Mouse (Mus musculus) spleen, adult 12 weeks (tissue): ENCODE data around the gene Macrod1.

Experiments used
- DNase-seq: peaks from one replicate; pipeline ENCODE4 v3.0.0; 2022; ENCODE audit warnings: low spot score

Gene Macrod1

GRCm38 (mm10) chr19:7171447-7171846, 114.8 kb downstream of the Macrod1 start:
- no peak for DNase-seq

- DNase-seq: no peak
Measured at GRCm38 (mm10) chr19:7172051-7172866, 115.6 kb downstream of the Macrod1 start.

- DNase-seq: no peak
Measured at GRCm38 (mm10) chr19:7176041-7176696, 119.6 kb downstream of the Macrod1 start.

GRCm38 (mm10) chr19:7177804-7178511, 121.3 kb downstream of the Macrod1 start:
- no peak for DNase-seq

DNA sequence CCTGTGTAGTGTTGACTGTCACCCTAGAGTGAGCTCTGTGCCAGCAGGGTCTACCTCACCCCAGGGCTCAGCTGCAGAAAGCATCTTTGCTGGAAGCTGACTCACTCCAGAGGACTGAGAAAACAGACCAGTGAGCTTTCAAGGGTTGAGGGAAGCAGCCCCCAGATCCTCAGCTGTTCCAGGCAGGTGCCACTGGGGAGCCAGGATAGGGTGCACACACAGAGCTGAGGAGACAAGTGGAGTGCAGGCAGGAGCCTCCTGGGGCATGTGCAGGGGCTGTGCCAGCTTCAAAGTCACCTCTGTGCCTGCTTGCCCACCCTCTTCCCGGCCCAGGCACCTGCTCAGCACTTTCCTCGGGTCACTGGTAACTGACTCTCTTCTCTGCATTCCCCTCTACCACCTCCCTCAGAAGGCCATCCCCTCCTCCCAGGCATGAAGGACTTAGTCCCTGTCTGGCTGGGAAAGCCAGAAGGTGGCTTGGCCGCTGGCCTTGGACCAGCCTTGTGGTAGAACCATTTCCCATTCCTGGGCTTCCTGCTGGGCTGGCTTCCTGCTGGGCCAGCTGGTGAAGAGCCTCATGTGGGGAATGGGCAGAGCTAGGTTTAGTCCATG, 122.3 kb downstream of the Macrod1 start:
- no peak for DNase-seq

- DNase-seq: no peak
Measured at GRCm38 (mm10) chr19:7180756-7181405, 124.3 kb downstream of the Macrod1 start.

- DNase-seq: no peak
Measured at GRCm38 (mm10) chr19:7181496-7181895, 124.9 kb downstream of the Macrod1 start.

- DNase-seq: no peak
Measured at GRCm38 (mm10) chr19:7182273-7182949, 125.8 kb downstream of the Macrod1 start.

GRCm38 (mm10) chr19:7183419-7183818, 126.8 kb downstream of the Macrod1 start:
- DNase-seq: no peak

- DNase-seq: no peak
Measured at GRCm38 (mm10) chr19:7185059-7185458, 128.4 kb downstream of the Macrod1 start.

- DNase-seq: no peak
Measured at GRCm38 (mm10) chr19:7185715-7186291, 129.2 kb downstream of the Macrod1 start.

GRCm38 (mm10) chr19:7187157-7187556, 130.5 kb downstream of the Macrod1 start:
- no peak for DNase-seq

GRCm38 (mm10) chr19:7189026-7189425, 132.4 kb downstream of the Macrod1 start:
- DNase-seq: no peak

DNA sequence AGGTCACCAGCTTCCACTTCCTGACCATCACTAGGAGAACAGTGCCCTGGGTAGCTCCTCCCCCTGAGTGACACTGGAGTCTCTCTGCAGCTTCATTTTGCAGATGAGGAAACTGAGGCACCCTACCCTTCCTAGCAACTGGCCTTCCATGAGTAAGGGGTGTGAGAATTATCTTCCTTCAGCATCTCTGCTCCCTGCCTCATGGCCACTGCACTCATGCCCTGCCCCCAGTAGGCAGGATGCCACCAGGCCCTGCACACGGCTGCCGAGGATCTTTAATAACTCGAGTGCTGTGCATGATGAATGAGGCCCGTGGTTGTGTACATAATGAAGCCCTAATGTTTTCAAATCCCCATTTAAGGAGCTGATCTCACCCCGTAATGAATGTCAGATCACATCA, 134.4 kb downstream of the Macrod1 start:
- no peak for DNase-seq

- no peak for DNase-seq
Measured at GRCm38 (mm10) chr19:7191639-7192038, 135.0 kb downstream of the Macrod1 start.

DNA sequence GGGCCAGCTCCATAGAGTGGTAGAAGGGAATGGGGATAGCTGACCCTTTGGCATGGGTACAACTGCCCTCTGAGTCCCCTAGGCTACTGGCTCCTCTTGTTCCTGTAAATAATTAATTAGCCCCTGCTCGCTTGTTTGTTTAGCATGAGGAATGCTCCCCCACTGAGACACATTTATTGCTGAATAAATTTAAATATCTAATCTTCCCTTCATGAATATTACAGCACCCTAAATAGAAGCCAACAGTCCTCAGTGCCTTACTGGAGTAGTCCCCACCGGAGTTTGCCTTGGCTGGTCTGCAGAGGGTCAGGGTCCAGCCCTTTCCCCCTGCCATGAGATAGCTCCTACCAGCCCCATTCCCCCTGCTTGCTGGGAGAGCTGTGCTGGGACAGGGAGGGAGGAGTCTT, 136.0 kb downstream of the Macrod1 start:
- DNase-seq: no peak

GRCm38 (mm10) chr19:7195900-7196728, 139.5 kb downstream of the Macrod1 start:
- DNase-seq: peak; percentile 32

GRCm38 (mm10) chr19:7196741-7197270, 140.2 kb downstream of the Macrod1 start:
- no peak for DNase-seq

- DNase-seq: no peak
Measured at GRCm38 (mm10) chr19:7197445-7197844, 140.8 kb downstream of the Macrod1 start.

DNA sequence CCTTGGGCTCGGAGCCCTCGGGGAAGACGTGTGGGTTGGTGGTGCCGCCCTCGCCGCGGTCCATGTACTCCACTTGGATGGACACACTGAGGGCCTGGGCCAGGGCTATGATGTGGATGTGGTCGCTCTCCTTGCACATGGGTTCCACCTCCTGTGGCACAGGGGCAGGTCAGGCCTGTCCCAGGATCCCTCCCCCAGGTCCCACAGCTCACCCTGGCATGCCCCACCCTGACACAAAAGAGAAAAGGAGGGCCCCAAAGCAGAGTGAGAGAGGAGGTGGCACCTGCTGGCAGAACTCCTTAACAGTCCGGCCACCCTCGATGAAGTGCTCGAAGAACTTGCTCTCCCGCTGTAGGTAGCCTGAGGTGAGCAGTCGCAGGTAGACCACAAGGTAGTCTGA, 142.5 kb downstream of the Macrod1 start:
- DNase-seq: no peak
